Mouse (Mus musculus) liver, adult 2 months (tissue): ENCODE results near the gene Lamb2.

ENCODE experiments used
- CTCF ChIP-seq: fragments of 200-500 bp; IDR thresholded peaks from 2 replicates; pipeline ENCODE4 v1.5.1; 2011; ENCODE audit warnings: low read depth, low read length, control low read depth
- POLR2A ChIP-seq: fragments of 200-500 bp; IDR thresholded peaks from 2 replicates; pipeline ENCODE4 v1.6.1; 2011; ENCODE audit warnings: low read length, control low read depth; ENCODE audit not compliant: insufficient read depth; ENCODE audit errors: extremely low read depth

- TF ChIP-seq CTCF (no peak), POLR2A (no peak)
Observed at GRCm38 (mm10) chr9:108494905-108495304, 15.4 kb downstream of the Lamb2 start.
